Mouse (Mus musculus) liver, embryonic 16.5 days (tissue): ENCODE results near the gene Cyp2e1. TPM values are rescaled to one million over a fixed set of nuclear protein-coding genes. Genes with fewer than 3 reads are reported as not detected.
"Not testable (repeated sequence)": the region's sequence is repeated elsewhere in the genome, so short reads cannot be mapped to it uniquely, and the experiment has no call there.

ENCODE experiments used
- ATAC-seq: fragments of 200-750 bp; cut with Nextera tagmentation; 2 replicates; pipeline ENCODE4 v1.8.0; 2017; ENCODE audit warnings: low read depth, mild to moderate bottlenecking, moderate number of reproducible peaks, moderate library complexity
- H3K27ac ChIP-seq: fragments of 300-500 bp; sonication (generic); 2 replicates; pipeline ENCODE4 v1.5.1; 2014; ENCODE audit warnings: mild to moderate bottlenecking, low read length
- H3K27me3 ChIP-seq: fragments of 300-500 bp; sonication (generic); 2 replicates; pipeline ENCODE4 v1.6.1; 2014; ENCODE audit warnings: low read depth, low read length, mixed read lengths; ENCODE audit not compliant: control insufficient read depth, insufficient read depth
- H3K36me3 ChIP-seq: fragments of 300-500 bp; sonication (generic); 2 replicates; pipeline ENCODE4 v1.6.1; 2014; ENCODE audit warnings: mild to moderate bottlenecking; ENCODE audit not compliant: control insufficient read depth, insufficient read depth
- H3K4me1 ChIP-seq: fragments of 300-500 bp; sonication (generic); 2 replicates; pipeline ENCODE4 v1.6.1; 2014; ENCODE audit warnings: low read depth, low read length, mixed read lengths; ENCODE audit not compliant: control insufficient read depth
- H3K4me2 ChIP-seq: fragments of 300-500 bp; sonication (generic); 2 replicates; pipeline ENCODE4 v1.6.1; 2014; ENCODE audit warnings: low read depth, low read length, mixed read lengths
- H3K4me3 ChIP-seq: fragments of 300-500 bp; sonication (generic); 2 replicates; pipeline ENCODE4 v1.5.1; 2014; ENCODE audit warnings: low read depth, mild to moderate bottlenecking, low read length
- H3K9ac ChIP-seq: fragments of 300-500 bp; sonication (generic); 2 replicates; pipeline ENCODE4 v1.6.1; 2014; ENCODE audit warnings: low read depth, low read length
- H3K9me3 ChIP-seq: fragments of 300-500 bp; sonication (generic); replicated peaks from 2 replicates; pipeline ENCODE4 v1.6.1; 2016; ENCODE audit warnings: low read length; ENCODE audit not compliant: control insufficient read depth
- WGBS: fragments of 180-500 bp; shearing (Covaris S2); extraction: QIAGEN DNeasy Blood & Tissue Kit; methylation state at CpG from one replicate; pipeline ENCODE4 v1.1.7; 2014; ENCODE audit not compliant: insufficient replicate concordance; 5-methylcytosine and 5-hydroxymethylcytosine counted together
- polyA plus RNA-seq: library from polyadenylated mRNA; unstranded; fragments of >200 nt; fragmentation: Nextera tagmentation; extraction: Ambion mirVana; gene quantifications from 2 replicates; pipeline ENCODE4 v1.2.1, GENCODE M21; 2015

Gene Cyp2e1
- polyA plus RNA-seq, 1 experiment from 2014 or later = 1.1 TPM

GRCm38 (mm10) chr7:140756151-140756854, 7.2 kb upstream of the Cyp2e1 start:
- no peaks in the 10 kb centered on the region for H3K27me3 ChIP-seq
- no peak overlapping the region for H3K4me3 ChIP-seq
- no peaks in the 10 kb centered on the region for H3K9me3 ChIP-seq
- no peaks in the 10 kb centered on the region for H3K36me3 ChIP-seq
- H3K9ac ChIP-seq = no peak overlapping the region
- no peak overlapping the region for H3K27ac ChIP-seq
- H3K4me1 ChIP-seq = no peaks in the 10 kb centered on the region
- no peak overlapping the region for H3K4me2 ChIP-seq
- WGBS = 32% methylated on average over 4 of the region's 4 CpGs
- no peak for ATAC-seq

- H3K4me3 ChIP-seq = no peak overlapping the region
- H3K9ac ChIP-seq = no peak overlapping the region
- H3K9me3 ChIP-seq = no peaks in the 10 kb centered on the region
- no peak overlapping the region for H3K4me2 ChIP-seq
- H3K27ac ChIP-seq = no peak overlapping the region
- H3K36me3 ChIP-seq = no peaks in the 10 kb centered on the region
- no peaks in the 10 kb centered on the region for H3K4me1 ChIP-seq
- H3K27me3 ChIP-seq = no peaks in the 10 kb centered on the region
- ATAC-seq = no peak
These were observed 2.9 kb upstream of the Cyp2e1 start for GRCm38 (mm10) chr7:140760647-140761046.

- H3K9me3 ChIP-seq, H3K27me3 ChIP-seq, H3K4me2 ChIP-seq, H3K36me3 ChIP-seq, H3K9ac ChIP-seq, H3K4me1 ChIP-seq, ATAC-seq, H3K27ac ChIP-seq, H3K4me3 ChIP-seq: not testable (repeated sequence)
- WGBS = 45% methylated on average over 1 of the region's 1 CpGs
These were observed 1.9 kb downstream of the Cyp2e1 start for GRCm38 (mm10) chr7:140765391-140765790.

GRCm38 (mm10) chr7:140765888-140766739, 2.6 kb downstream of the Cyp2e1 start:
- ATAC-seq = no peak
- H3K27me3 ChIP-seq = no peaks in the 10 kb centered on the region
- no peaks in the 10 kb centered on the region for H3K36me3 ChIP-seq
- H3K4me3 ChIP-seq = no peak overlapping the region
- H3K9ac ChIP-seq = no peak overlapping the region
- H3K27ac ChIP-seq = no peak overlapping the region
- no peak overlapping the region for H3K4me2 ChIP-seq
- WGBS = 38% methylated on average over 12 of the region's 12 CpGs
- H3K9me3 ChIP-seq = no peaks in the 10 kb centered on the region
- no peaks in the 10 kb centered on the region for H3K4me1 ChIP-seq

- Histone ChIP-seq H3K4me2 (no peak overlapping the region), H3K4me1 (no peaks in the 10 kb centered on the region), H3K9ac (no peak overlapping the region), H3K27me3 (no peaks in the 10 kb centered on the region), H3K27ac (no peak overlapping the region), H3K9me3 (no peaks in the 10 kb centered on the region), H3K4me3 (no peak overlapping the region), H3K36me3 (no peaks in the 10 kb centered on the region)
- ATAC-seq = no peak
- WGBS = 71% methylated on average over 4 of the region's 4 CpGs
These were observed 17.0 kb downstream of the Cyp2e1 start for GRCm38 (mm10) chr7:140780548-140780947.

- ATAC-seq = no peak
- H3K4me1 ChIP-seq = no peaks in the 10 kb centered on the region
- WGBS = 75% methylated on average over 33 of the region's 33 CpGs
- H3K27ac ChIP-seq = no peak within 1 kb of the TSS
- H3K27me3 ChIP-seq = no peaks in the 10 kb centered on the region
- H3K9me3 ChIP-seq = no peaks in the 10 kb centered on the region
- H3K4me3 ChIP-seq = no peak within 1 kb of the TSS
- H3K9ac ChIP-seq = no peak within 1 kb of the TSS
- H3K4me2 ChIP-seq = no peak within 1 kb of the TSS
- no peaks in the 10 kb centered on the region for H3K36me3 ChIP-seq
These were observed 24.0 kb downstream of the Cyp2e1 start, which contains the start of gene Syce1 for GRCm38 (mm10) chr7:140787406-140788052. TSS of gene Syce1 (minus strand) at chr7:140787852.

- no peaks in the 10 kb centered on the region for H3K27me3 ChIP-seq
- H3K27ac ChIP-seq = no peak overlapping the region
- ATAC-seq = no peak
- WGBS = 67% methylated on average over 7 of the region's 7 CpGs
- H3K9ac ChIP-seq = no peak overlapping the region
- H3K9me3 ChIP-seq = no peaks in the 10 kb centered on the region
- H3K36me3 ChIP-seq = no peaks in the 10 kb centered on the region
- H3K4me1 ChIP-seq = no peaks in the 10 kb centered on the region
- H3K4me2 ChIP-seq = no peak overlapping the region
- H3K4me3 ChIP-seq = no peak overlapping the region
These were observed 24.5 kb downstream of the Cyp2e1 start for GRCm38 (mm10) chr7:140788053-140788435.

GRCm38 (mm10) chr7:140793541-140793940, 30.0 kb downstream of the Cyp2e1 start:
- Histone ChIP-seq H3K9ac (no peak overlapping the region), H3K27ac (no peak overlapping the region), H3K4me3 (no peak overlapping the region), H3K4me1 (no peaks in the 10 kb centered on the region), H3K36me3 (no peaks in the 10 kb centered on the region), H3K27me3 (no peaks in the 10 kb centered on the region), H3K4me2 (no peak overlapping the region), H3K9me3 (no peaks in the 10 kb centered on the region)
- WGBS = 47% methylated on average over 4 of the region's 4 CpGs
- no peak for ATAC-seq

- H3K36me3 ChIP-seq = no peaks in the 10 kb centered on the region
- H3K27ac ChIP-seq = no peak overlapping the region
- no peak for ATAC-seq
- H3K9ac ChIP-seq = no peak overlapping the region
- no peak overlapping the region for H3K4me2 ChIP-seq
- H3K27me3 ChIP-seq = no peaks in the 10 kb centered on the region
- no peaks in the 10 kb centered on the region for H3K9me3 ChIP-seq
- H3K4me3 ChIP-seq = no peak overlapping the region
- WGBS = 74% methylated on average over 3 of the region's 3 CpGs
- H3K4me1 ChIP-seq = no peaks in the 10 kb centered on the region
These were observed 34.1 kb downstream of the Cyp2e1 start for GRCm38 (mm10) chr7:140797619-140798018.
